Mouse (Mus musculus): ENCODE measurements around the gene Ucp3. TPM values are rescaled to one million over a fixed set of nuclear protein-coding genes. Genes with fewer than 3 reads are reported as not detected.

Ucp3 gene
- polyA plus RNA-seq, 1 experiment from 2014 or later = not detected

DNA sequence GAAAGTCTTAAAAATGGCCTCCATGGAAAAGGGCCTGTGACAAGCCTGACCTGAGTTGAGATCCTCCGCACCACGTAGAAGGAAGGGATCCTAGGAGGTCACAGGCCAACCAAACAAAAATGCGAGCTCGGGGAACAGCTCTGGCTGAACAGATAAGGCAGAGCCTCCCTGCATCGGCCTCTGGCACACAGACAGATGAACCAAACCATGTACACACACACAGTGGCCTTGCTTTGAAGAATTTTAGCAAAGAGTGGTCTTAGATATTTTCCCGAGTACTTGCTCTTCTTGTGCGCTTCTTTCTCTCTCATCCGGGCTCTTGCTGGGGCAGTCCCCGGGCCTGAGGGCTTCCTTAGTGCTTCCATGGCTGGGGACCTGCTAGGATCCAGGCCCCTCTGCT lies 9.6 kb upstream of the Ucp3 start:
- 88% methylated on average over 9 of the region's 9 CpGs for WGBS
- Histone ChIP-seq H3K36me3 (peaks cover 88% of the 10 kb centered on the region), H3K4me1 (replicated peaks) (no peaks in the 10 kb centered on the region), H3K4me3 (replicated peaks) (no peak overlapping the region), H3K4me2 (replicated peaks) (no peak overlapping the region), H3K27ac (no peak overlapping the region), H3K9ac (replicated peaks) (no peak overlapping the region), H3K9me3 (no peaks in the 10 kb centered on the region), H3K27me3 (no peaks in the 10 kb centered on the region)
- ATAC-seq = no peak

DNA sequence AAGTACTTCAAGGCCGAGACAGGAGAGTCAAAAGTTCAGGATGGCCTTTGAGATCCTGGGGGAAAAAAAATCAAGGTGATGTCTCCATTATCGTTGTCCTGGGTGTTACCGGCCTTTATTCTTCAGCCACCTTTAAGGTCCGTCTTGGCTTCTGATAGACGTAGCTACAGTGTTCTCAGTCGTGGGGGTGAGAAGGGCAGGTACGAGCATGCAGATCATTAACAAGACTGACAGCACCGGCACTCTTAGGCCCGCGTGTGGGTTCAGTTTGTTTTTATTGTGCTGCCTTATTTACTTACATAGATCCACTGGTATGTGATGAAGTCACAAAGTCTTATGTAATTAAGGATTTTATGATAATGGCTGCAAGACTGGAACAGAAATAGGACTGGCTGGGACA lies 9.0 kb upstream of the Ucp3 start:
- H3K9me3 ChIP-seq = no peaks in the 10 kb centered on the region
- no peak overlapping the region for H3K4me2 ChIP-seq (replicated peaks)
- WGBS = 92% methylated on average over 10 of the region's 10 CpGs
- no peaks in the 10 kb centered on the region for H3K27me3 ChIP-seq
- peaks cover 90% of the 10 kb centered on the region for H3K36me3 ChIP-seq
- H3K27ac ChIP-seq = no peak overlapping the region
- no peaks in the 10 kb centered on the region for H3K4me1 ChIP-seq (replicated peaks)
- H3K4me3 ChIP-seq (replicated peaks) = no peak overlapping the region
- no peak overlapping the region for H3K9ac ChIP-seq (replicated peaks)
- no peak for ATAC-seq

DNA sequence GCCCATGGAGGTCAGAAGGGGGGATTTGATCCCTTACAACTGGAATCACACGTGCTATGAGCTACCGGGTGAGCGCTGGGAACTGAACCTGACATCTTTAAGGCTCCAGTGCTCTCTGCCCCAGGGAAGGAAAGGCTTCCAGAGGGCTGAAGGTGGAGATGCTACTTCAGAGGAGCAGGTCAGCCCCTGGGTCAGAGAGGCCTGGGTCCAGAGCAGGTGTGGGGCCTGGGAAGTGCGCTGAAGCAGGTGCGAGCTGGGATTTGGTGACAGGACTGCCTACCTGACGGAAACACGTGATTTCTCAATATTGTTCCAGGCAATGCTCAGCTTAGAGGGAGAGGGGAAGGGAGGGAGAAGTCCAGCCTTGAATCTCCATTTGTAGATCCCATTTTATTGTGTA lies 8.5 kb upstream of the Ucp3 start:
- H3K36me3 ChIP-seq = peaks cover 90% of the 10 kb centered on the region
- ATAC-seq = no peak
- no peak overlapping the region for H3K9ac ChIP-seq (replicated peaks)
- 93% methylated on average over 7 of the region's 7 CpGs for WGBS
- no peaks in the 10 kb centered on the region for H3K27me3 ChIP-seq
- no peak overlapping the region for H3K4me2 ChIP-seq (replicated peaks)
- H3K4me3 ChIP-seq (replicated peaks) = no peak overlapping the region
- H3K4me1 ChIP-seq (replicated peaks) = no peaks in the 10 kb centered on the region
- H3K9me3 ChIP-seq = no peaks in the 10 kb centered on the region
- H3K27ac ChIP-seq = no peak overlapping the region

DNA sequence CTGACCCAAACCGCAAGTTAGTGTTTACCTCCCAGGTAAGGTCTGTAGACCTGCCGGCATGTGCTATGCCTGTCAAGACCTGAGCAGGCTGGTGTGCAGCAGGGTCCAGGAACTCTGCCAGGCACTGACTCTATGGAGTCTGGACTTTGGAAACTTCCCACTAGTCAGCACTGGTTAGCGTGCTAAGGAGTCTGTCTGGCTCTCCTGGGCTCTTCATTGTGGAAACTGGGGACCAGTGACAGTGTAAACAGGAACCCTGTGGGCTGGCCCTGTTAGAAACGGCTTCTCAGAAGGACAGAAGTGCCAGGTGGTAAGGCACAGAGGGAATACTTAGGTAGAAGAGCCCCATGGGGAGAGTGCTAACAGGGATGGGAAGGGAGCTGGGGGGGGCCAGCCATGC lies 7.5 kb upstream of the Ucp3 start:
- no peak overlapping the region for H3K4me3 ChIP-seq (replicated peaks)
- H3K36me3 ChIP-seq = peaks cover 90% of the 10 kb centered on the region
- H3K27ac ChIP-seq = no peak overlapping the region
- WGBS = 87% methylated on average over 4 of the region's 4 CpGs
- no peak overlapping the region for H3K9ac ChIP-seq (replicated peaks)
- no peak for ATAC-seq
- no peaks in the 10 kb centered on the region for H3K4me1 ChIP-seq (replicated peaks)
- H3K4me2 ChIP-seq (replicated peaks) = no peak overlapping the region
- H3K9me3 ChIP-seq = no peaks in the 10 kb centered on the region
- H3K27me3 ChIP-seq = no peaks in the 10 kb centered on the region

DNA sequence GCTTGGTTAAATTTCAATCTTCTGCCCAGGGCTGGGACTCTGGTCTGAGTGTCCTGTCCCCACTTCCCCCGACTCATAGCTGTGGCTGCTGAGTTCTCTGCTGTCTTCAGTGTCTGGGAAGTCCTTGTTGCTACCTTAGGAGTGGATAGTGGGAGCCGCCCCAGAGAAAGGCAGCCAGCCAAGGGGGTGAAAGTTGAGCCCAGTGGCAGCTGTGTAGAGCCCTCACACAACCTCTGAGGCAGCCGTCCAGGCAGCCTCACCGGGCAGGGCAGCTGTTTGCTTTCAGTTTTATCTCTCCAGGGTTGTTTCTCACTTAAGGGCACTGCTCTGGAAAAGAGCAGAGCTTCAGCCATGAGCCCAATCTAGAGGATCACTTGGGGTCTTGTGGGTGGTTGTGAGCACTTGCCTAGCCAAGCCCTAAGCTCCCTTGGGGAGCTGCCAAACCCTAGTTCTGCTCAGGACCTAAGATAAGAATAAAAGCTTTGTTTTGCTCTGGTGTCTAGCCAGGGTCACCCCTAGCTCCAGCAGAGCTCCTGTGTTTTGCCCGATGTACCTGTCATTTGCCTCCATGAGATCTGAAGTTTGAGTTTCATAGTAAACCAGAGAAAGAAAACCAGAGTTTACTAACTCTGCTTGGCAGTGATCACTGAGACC lies 7.0 kb upstream of the Ucp3 start:
- Histone ChIP-seq H3K27ac (no peak overlapping the region), H3K9me3 (no peaks in the 10 kb centered on the region), H3K4me2 (replicated peaks) (no peak overlapping the region), H3K4me1 (replicated peaks) (no peaks in the 10 kb centered on the region), H3K9ac (replicated peaks) (no peak overlapping the region), H3K36me3 (peaks cover 90% of the 10 kb centered on the region), H3K4me3 (replicated peaks) (no peak overlapping the region), H3K27me3 (no peaks in the 10 kb centered on the region)
- WGBS = 83% methylated on average over 5 of the region's 5 CpGs
- ATAC-seq = no peak

DNA sequence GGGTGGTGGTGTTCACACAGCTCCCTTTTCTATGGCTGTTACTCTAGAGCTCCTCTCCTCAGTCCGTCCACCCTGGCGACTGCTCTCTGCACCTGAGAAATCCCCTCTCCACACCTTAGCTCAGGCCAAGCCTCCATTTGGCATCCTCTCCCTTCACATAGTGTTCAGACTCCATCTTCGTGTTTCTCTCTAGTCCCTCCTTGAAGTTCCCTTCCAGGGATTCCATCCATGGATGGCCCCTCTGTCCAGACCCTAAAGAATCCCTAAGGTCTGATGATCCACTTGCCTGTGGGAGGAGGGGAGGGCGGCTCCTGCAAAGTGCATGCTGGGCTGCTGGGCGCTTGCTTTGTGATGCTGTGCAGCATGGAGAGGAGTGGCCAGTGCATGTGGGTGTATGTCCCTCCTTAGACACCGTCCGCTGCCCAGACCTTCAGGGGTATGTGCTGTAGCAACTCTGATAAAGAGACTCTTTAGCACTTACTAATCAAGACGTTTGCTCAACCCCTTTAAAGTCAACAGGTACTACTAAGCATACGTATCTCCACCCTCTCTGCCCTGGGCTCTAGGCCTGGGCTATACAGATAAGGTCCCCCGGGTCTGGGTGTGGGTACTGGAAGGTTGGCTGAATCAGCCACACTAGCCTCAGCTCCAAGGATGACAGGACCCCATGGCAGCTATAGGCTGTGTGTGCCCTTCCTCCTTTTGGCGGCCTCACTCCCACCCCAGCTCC lies 5.8 kb upstream of the Ucp3 start:
- no peak overlapping the region for H3K9ac ChIP-seq (replicated peaks)
- no peak overlapping the region for H3K27ac ChIP-seq
- H3K4me1 ChIP-seq (replicated peaks) = no peaks in the 10 kb centered on the region
- H3K27me3 ChIP-seq = no peaks in the 10 kb centered on the region
- peaks cover 85% of the 10 kb centered on the region for H3K36me3 ChIP-seq
- no peak for ATAC-seq
- H3K4me3 ChIP-seq (replicated peaks) = no peak overlapping the region
- H3K4me2 ChIP-seq (replicated peaks) = no peak overlapping the region
- no peaks in the 10 kb centered on the region for H3K9me3 ChIP-seq
- WGBS = 93% methylated on average over 11 of the region's 11 CpGs

DNA sequence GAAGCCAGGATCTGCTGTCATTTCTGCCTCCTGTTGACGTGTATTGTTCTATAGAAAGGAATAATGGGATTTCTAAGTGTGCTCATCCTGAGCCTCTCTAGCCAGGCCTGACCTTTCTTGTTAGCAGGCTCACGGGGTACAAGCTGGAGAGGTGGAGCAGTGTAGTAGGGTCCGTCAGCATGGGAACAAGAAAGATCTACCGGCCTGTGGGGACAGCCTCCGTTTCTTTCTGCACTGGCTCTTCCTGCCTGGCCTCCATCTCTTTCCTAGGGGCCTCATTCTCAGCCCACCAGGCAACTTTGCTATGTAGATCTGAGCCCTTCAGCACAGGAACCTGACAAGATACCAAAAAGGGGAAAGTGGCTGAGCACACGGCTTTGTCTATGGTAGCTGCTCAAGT lies 4.0 kb upstream of the Ucp3 start:
- Histone ChIP-seq H3K4me3 (replicated peaks) (no peak overlapping the region), H3K27me3 (no peaks in the 10 kb centered on the region), H3K36me3 (peaks cover 70% of the 10 kb centered on the region), H3K4me1 (replicated peaks) (no peaks in the 10 kb centered on the region), H3K27ac (no peak overlapping the region), H3K9me3 (no peaks in the 10 kb centered on the region), H3K9ac (replicated peaks) (no peak overlapping the region), H3K4me2 (replicated peaks) (no peak overlapping the region)
- no peak for ATAC-seq
- 90% methylated on average over 6 of the region's 6 CpGs for WGBS

DNA sequence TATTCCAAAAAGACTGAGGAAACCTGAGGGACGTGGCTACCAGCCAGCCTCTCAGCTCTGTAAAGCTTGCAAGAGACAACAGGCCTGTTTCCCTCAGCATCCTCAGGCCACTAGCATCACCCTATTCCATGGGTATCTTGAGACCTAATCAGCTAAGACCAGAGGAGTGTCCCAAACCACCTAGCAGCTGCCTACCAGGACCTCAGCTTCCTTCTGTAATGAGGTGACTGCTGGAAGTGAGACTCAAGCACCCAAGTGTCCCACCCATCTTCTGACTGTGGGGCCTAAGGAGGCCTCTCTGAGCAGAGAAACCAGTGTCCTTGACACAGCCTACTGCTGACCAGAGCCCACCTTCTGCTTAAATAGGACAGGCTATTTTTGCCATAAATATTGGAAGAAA lies 3.3 kb upstream of the Ucp3 start:
- H3K27ac ChIP-seq = no peak overlapping the region
- H3K9ac ChIP-seq (replicated peaks) = no peak overlapping the region
- ATAC-seq = no peak
- peaks cover 63% of the 10 kb centered on the region for H3K36me3 ChIP-seq
- H3K27me3 ChIP-seq = no peaks in the 10 kb centered on the region
- H3K4me3 ChIP-seq (replicated peaks) = no peak overlapping the region
- 96% methylated on average over 1 of the region's 1 CpGs for WGBS
- H3K4me2 ChIP-seq (replicated peaks) = no peak overlapping the region
- no peaks in the 10 kb centered on the region for H3K9me3 ChIP-seq
- H3K4me1 ChIP-seq (replicated peaks) = no peaks in the 10 kb centered on the region

DNA sequence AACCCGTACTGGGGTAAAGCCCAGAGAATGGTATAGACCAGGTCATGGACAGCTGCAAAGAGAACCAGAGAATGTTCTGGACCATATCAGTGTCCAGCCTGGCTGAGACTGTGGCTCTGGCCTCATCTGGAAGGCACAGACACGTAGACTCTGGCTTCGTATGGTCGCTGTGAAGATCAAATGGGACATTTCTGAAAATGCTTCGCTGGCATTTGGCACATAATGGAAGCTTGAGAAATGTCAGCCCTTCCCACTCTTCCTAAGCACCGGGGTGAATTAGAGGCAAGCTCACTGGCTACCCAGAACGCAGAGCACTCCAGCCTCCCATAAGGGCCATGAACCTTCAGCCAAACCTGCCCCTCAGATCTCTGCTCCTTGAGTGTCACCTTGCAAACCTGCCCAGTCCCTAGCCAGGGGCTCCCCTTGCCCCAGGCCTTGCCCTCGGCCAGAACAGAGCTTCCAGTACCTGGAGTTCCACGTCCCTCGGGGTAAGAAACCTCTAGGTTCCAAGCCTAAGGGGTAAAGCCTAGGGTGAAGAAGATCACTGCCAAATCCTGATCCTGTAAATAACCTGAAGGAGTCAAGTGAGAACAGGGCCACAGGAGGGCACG lies 1.9 kb upstream of the Ucp3 start:
- H3K27me3 ChIP-seq = no peaks in the 10 kb centered on the region
- no peak overlapping the region for H3K9ac ChIP-seq (replicated peaks)
- no peak overlapping the region for H3K27ac ChIP-seq
- no peak overlapping the region for H3K4me3 ChIP-seq (replicated peaks)
- peaks cover 49% of the 10 kb centered on the region for H3K36me3 ChIP-seq
- no peak overlapping the region for H3K4me2 ChIP-seq (replicated peaks)
- ATAC-seq = no peak
- H3K9me3 ChIP-seq = no peaks in the 10 kb centered on the region
- WGBS = 91% methylated on average over 11 of the region's 11 CpGs
- H3K4me1 ChIP-seq (replicated peaks) = no peaks in the 10 kb centered on the region

DNA sequence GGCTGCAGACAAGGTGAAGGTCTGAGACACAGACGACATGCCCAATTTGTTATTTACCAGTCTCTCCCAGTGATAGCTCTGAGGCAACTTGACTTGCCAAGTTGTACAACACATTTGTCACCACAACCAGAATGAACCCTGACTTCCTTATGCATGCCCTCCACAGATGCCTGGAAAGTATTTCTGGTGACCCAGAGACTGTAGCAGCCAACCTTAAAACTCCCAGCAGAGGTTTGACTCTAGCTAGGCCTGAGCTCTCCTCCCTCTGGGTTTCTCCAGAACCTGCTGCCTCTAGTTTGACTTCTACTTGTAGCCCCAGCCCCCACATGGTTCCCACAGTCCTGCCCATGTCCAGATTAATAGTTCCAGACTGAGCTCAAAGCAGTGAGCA lies 1.4 kb upstream of the Ucp3 start:
- peaks cover 46% of the 10 kb centered on the region for H3K36me3 ChIP-seq
- no peaks in the 10 kb centered on the region for H3K27me3 ChIP-seq
- no peak overlapping the region for H3K9ac ChIP-seq (replicated peaks)
- no peak overlapping the region for H3K27ac ChIP-seq
- 95% methylated on average over 1 of the region's 1 CpGs for WGBS
- H3K4me3 ChIP-seq (replicated peaks) = no peak overlapping the region
- ATAC-seq = no peak
- H3K4me2 ChIP-seq (replicated peaks) = no peak overlapping the region
- no peaks in the 10 kb centered on the region for H3K4me1 ChIP-seq (replicated peaks)
- H3K9me3 ChIP-seq = no peaks in the 10 kb centered on the region

DNA sequence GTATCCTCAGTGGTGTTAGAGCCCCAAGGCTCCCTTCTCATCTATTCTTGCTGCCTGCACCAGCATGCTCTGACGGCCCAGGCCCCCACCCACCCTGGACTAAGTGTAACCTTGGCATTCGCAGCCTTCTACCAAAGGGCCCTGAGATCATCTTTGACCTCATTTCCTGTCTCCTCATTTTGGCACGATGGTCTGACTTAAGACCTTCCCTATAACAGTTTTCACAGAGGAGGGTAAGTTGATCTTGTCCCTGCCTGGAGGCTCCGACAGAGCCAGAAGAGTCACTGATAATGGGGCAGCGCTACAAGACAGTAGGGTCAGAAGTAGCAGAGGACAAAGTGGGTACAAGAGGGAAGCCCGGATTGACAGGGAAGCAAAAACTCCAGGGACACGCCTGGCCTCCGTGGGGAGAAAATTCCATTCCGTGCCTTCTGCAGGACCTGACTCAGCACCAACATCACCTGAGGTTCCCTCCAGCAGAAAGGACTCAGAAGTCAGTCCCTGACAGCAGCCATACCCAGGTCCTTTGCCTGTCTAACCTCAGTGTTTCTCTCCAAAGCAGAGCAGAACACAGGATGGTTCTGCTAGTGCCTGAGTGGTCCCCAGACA lies 1.2 kb downstream of the Ucp3 start:
- Histone ChIP-seq H3K4me3 (replicated peaks) (no peak overlapping the region), H3K27me3 (no peaks in the 10 kb centered on the region)
- no peak for ATAC-seq

DNA sequence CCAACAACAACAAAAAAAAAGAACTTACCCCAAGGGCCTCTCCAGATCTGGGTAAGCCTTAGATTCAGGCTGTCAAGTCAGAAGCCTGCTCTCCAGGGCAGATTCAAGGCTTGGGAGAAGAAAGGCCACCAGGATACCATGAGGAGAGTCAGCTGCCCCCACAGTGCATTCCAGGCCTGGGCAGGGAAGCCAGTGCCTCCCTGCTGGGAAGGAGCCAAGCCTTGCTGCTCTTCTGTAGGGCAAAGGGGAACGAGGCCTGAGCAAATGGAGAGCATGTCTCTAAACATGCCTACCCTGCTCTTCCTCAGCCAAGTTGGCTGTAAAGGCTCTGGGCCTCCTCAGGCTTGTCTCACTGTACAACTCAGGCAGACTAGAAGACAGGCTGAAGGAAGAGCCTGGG lies 1.9 kb downstream of the Ucp3 start:
- Histone ChIP-seq H3K9ac (replicated peaks) (no peak overlapping the region), H3K9me3 (no peaks in the 10 kb centered on the region), H3K36me3 (peaks cover 14% of the 10 kb centered on the region), H3K4me3 (replicated peaks) (no peak overlapping the region), H3K27ac (no peak overlapping the region), H3K4me1 (replicated peaks) (no peaks in the 10 kb centered on the region), H3K27me3 (no peaks in the 10 kb centered on the region), H3K4me2 (replicated peaks) (no peak overlapping the region)
- no peak for ATAC-seq
- WGBS = 60% methylated on average over 1 of the region's 1 CpGs

More for the DNA sequence above, 1.2 kb downstream of the Ucp3 start:
- Histone ChIP-seq H3K4me2 (replicated peaks) (no peak overlapping the region), H3K9me3 (no peaks in the 10 kb centered on the region), H3K36me3 (peaks cover 21% of the 10 kb centered on the region), H3K27ac (no peak overlapping the region), H3K4me1 (replicated peaks) (no peaks in the 10 kb centered on the region), H3K9ac (replicated peaks) (no peak overlapping the region)
- 91% methylated on average over 9 of the region's 9 CpGs for WGBS

Measured in midbrain, embryonic 13.5 days (tissue).